In genomic region chr3:136704515-136705247, GRCm38 (mm10) we compare ENCODE assay signal across 14 mouse cellular contexts. TPM values are rescaled to one million over a fixed set of nuclear protein-coding genes. Genes with fewer than 3 reads are reported as not detected.
A peak's percentile ranks its signal among the peaks of the same experiment; 100 is the strongest.
DNase-seq lines count a peak whose midpoint lies in the region; ATAC-seq and TF ChIP-seq lines count a peak whose summit lies in the region.
"Had no signal": no experiment of that assay in that cellular context is flagged by ENCODE, and none has a peak within 500 bp of the region (broad histone marks: within the 10 kb centered on the region; RNA-seq: fewer than 3 reads in every experiment).

No protein-coding gene starts in this region.

- no peak for TF ChIP-seq POLR2A in lung, adult 2 months (IDR thresholded peaks at IDR 0.05; ENCODE audit: borderline replicate concordance, extremely low read depth, low read depth, low read length)
- no peak for TF ChIP-seq POLR2A in olfactory bulb, adult 2 months (IDR thresholded peaks at IDR 0.05; ENCODE audit: insufficient read depth, low read depth, low read length)

- peak overlapping the region; percentile 18; the same call in 1 of the 2 replicates for H3K27ac ChIP-seq in lung, embryonic 16.5 days (ENCODE audit: low read length)
- peak overlapping the region; percentile 59 for H3K27ac ChIP-seq in heart, postnatal 0 days (ENCODE audit: low read depth)
- peak overlapping the region; percentile 51; the same call in 1 of the 2 replicates for H3K27ac ChIP-seq in olfactory bulb, adult 2 months (ENCODE audit: insufficient read depth, low read depth, low read length)
- H3K27ac ChIP-seq: hindbrain, postnatal 0 days; neural tube, embryonic 15.5 days had no signal

- no peak for ATAC-seq in lung, embryonic 16.5 days (ENCODE audit: low read depth)
- no peak for ATAC-seq in heart, postnatal 0 days (ENCODE audit: insufficient read depth, low read depth)
- ATAC-seq: hindbrain, postnatal 0 days had no signal

- H3K36me3 ChIP-seq in lung, embryonic 16.5 days (ENCODE audit: control insufficient read depth, insufficient read depth, low read length) = no peaks in the 10 kb centered on the region
- H3K36me3 ChIP-seq in heart, postnatal 0 days (replicated peaks; ENCODE audit: control insufficient read depth, insufficient read depth, low read length) = no peaks in the 10 kb centered on the region
- H3K36me3 ChIP-seq: neural tube, embryonic 15.5 days had no signal

- no peak overlapping the region for H3K4me2 ChIP-seq in lung, embryonic 16.5 days (ENCODE audit: low read depth, low read length)
- peak overlapping the region; percentile 6; the same call in 1 of the 2 replicates for H3K4me2 ChIP-seq in heart, postnatal 0 days (ENCODE audit: low read depth, low read length)
- H3K4me2 ChIP-seq: liver, embryonic 11.5 days; neural tube, embryonic 15.5 days had no signal

- H3K4me3 ChIP-seq in lung, embryonic 16.5 days (ENCODE audit: low read length) = no peak overlapping the region
- no peak overlapping the region for H3K4me3 ChIP-seq in lung, adult 2 months (replicated peaks; ENCODE audit: extremely low read depth, low read depth, low read length)
- H3K4me3 ChIP-seq in heart, postnatal 0 days (ENCODE audit: low read depth, low read length) = no peak overlapping the region
- no peak overlapping the region for H3K4me3 ChIP-seq in olfactory bulb, adult 2 months (ENCODE audit: insufficient read depth, low read depth, low read length)
- H3K4me3 ChIP-seq: neural tube, embryonic 15.5 days had no signal

- intact Hi-C loops in heart, postnatal 25 days (cut with DNase I) = no loop called here

- peaks cover 10% of the 10 kb centered on the region for H3K4me1 ChIP-seq in lung, embryonic 16.5 days (replicated peaks; ENCODE audit: control insufficient read depth, insufficient read depth, low read length)
- peaks cover 53% of the 10 kb centered on the region for H3K4me1 ChIP-seq in lung, adult 2 months (ENCODE audit: control insufficient read depth, insufficient read depth, low read length)
- peaks cover 30% of the 10 kb centered on the region for H3K4me1 ChIP-seq in heart, postnatal 0 days (ENCODE audit: control insufficient read depth, insufficient read depth)
- H3K4me1 ChIP-seq in olfactory bulb, adult 2 months (ENCODE audit: control insufficient read depth, insufficient read depth, low read length) = peaks cover 4% of the 10 kb centered on the region

- peak; percentile 55; the same call in 1 of the 2 replicates for TF ChIP-seq EP300 in heart, postnatal 0 days (IDR thresholded peaks at IDR 0.05; ENCODE audit: low read depth)

- no peak overlapping the region for H3K9ac ChIP-seq in lung, embryonic 16.5 days (ENCODE audit: low read length)
- no peak overlapping the region for H3K9ac ChIP-seq in heart, postnatal 0 days (replicated peaks; ENCODE audit: low read depth, low read length)
- H3K9ac ChIP-seq: neural tube, embryonic 15.5 days had no signal

- DNase-seq in heart, adult 11 months = peak; percentile 96
- no peak for DNase-seq in heart, postnatal 25 days (ENCODE audit: low spot score)
- DNase-seq in lung, adult 2 months = no peak
- DNase-seq in heart, postnatal 0 days (ENCODE audit: low spot score) = no peak
- DNase-seq in right cerebral cortex, adult 18-20 months = no peak
- DNase-seq in right cerebral cortex, adult 2 months (ENCODE audit: low spot score in 2 of 2) = no peak
- DNase-seq: cerebellum, postnatal 14 days; kidney, postnatal 25 days; thymus, postnatal 4 days had no signal

- H3K9me3 ChIP-seq in lung, embryonic 16.5 days (ENCODE audit: control insufficient read depth, low read length) = no peaks in the 10 kb centered on the region
- no peaks in the 10 kb centered on the region for H3K9me3 ChIP-seq in heart, postnatal 0 days (replicated peaks; ENCODE audit: control insufficient read depth, low read length)
- H3K9me3 ChIP-seq: neural tube, embryonic 15.5 days had no signal

- no peak for TF ChIP-seq CTCF in lung, adult 2 months (IDR thresholded peaks at IDR 0.05; ENCODE audit: insufficient read depth, low read length)
- no peak for TF ChIP-seq CTCF in heart, postnatal 0 days (IDR thresholded peaks at IDR 0.05; ENCODE audit: low read depth)
- no peak for TF ChIP-seq CTCF in olfactory bulb, adult 2 months (IDR thresholded peaks at IDR 0.05; ENCODE audit: insufficient read depth, low read depth, low read length)

- 60% methylated on average over 12 of the region's 12 CpGs for WGBS in lung, embryonic 16.5 days
- 33% methylated on average over 12 of the region's 12 CpGs for WGBS in lung, adult 2 months
- 60% methylated on average over 12 of the region's 12 CpGs for WGBS in heart, postnatal 0 days
- 41% methylated on average over 12 of the region's 12 CpGs for WGBS in olfactory bulb, adult 2 months

- H3K27me3 ChIP-seq in lung, embryonic 16.5 days (ENCODE audit: control insufficient read depth, insufficient read depth, low read depth, low read length) = no peaks in the 10 kb centered on the region
- no peaks in the 10 kb centered on the region for H3K27me3 ChIP-seq in heart, postnatal 0 days (ENCODE audit: control insufficient read depth, insufficient read depth, low read length)
- H3K27me3 ChIP-seq: neural tube, embryonic 15.5 days had no signal

RNA-seq across cellular contexts. Expression of gene Ppp3ca, which starts 34.8 kb away (rescaled TPM):
- 10 to 100 TPM; 40.3 to 43.2 TPM for total RNA-seq in heart, postnatal 25 days (2021)
- 61.4 and 66.1 TPM in 2 replicates for polyA plus RNA-seq in lung, embryonic 16.5 days (2015; fragmentation: Nextera tagmentation; extraction: Ambion mirVana)
- polyA plus RNA-seq in lung, adult 2 months (2012; rRNA removed) = 37.2 and 78.6 TPM in 2 replicates
- 34.6 and 39.7 TPM in 2 replicates for total RNA-seq in heart, postnatal 0 days (2014; rRNA removed; ENCODE audit: low replicate concordance)
- 37.1 and 39.2 TPM in 2 replicates for polyA plus RNA-seq in heart, postnatal 0 days (2015; fragmentation: Nextera tagmentation; extraction: Ambion mirVana)
- polyA plus RNA-seq in olfactory bulb, adult 2 months (2012; ENCODE audit: insufficient read depth, insufficient read length, low replicate concordance, missing spikeins) = 245 TPM in 1 of 2 replicates, not detected in the other
